Mouse (Mus musculus) adrenal gland, adult 18-20 months (tissue): ENCODE measurements around the gene Smad5. TPM values are rescaled to one million over a fixed set of nuclear protein-coding genes. Genes with fewer than 3 reads are reported as not detected.
A peak's percentile ranks its signal among the peaks of the same experiment; 100 is the strongest.

ENCODE experiments used
- DNase-seq, 2 experiments: peaks; one replicate each; pipeline ENCODE4 v3.0.0; 2021 to 2022; ENCODE audit warnings: low spot score in 2 of 2
- total RNA-seq, 2 experiments: library from RNA; stranded (reverse); gene quantifications; 1 replicate in 1 of 2; 2 replicates in 1 of 2; pipeline ENCODE4 v1.2.3; 2021

Gene Smad5
- total RNA-seq, 2 experiments from 2014 or later, result 40.4 to 51.7 TPM

- no peak for DNase-seq
These were observed 49.8 kb downstream of the Smad5 start for GRCm38 (mm10) chr13:56752474-56753191.

- DNase-seq, result no peak
These were observed 50.6 kb downstream of the Smad5 start, which contains the start of gene Gm45623 for GRCm38 (mm10) chr13:56753192-56753951. Gene Gm45623, minus strand, starts transcription at chr13:56753827.

- DNase-seq, result peak in 1 of 2 experiments; percentile 35
These were observed 53.1 kb downstream of the Smad5 start for GRCm38 (mm10) chr13:56755871-56756270.

GRCm38 (mm10) chr13:56757201-56757600, 54.4 kb downstream of the Smad5 start:
- no peak for DNase-seq

GRCm38 (mm10) chr13:56758492-56758891, 55.7 kb downstream of the Smad5 start:
- peak; percentile 82 to 83 for DNase-seq

GRCm38 (mm10) chr13:56762446-56763229, 59.8 kb downstream of the Smad5 start:
- DNase-seq, result no peak

GRCm38 (mm10) chr13:56765284-56766032, 62.6 kb downstream of the Smad5 start:
- no peak for DNase-seq

- no peak for DNase-seq
These were observed 63.4 kb downstream of the Smad5 start for GRCm38 (mm10) chr13:56766211-56766610.

- no peak for DNase-seq
These were observed 66.6 kb downstream of the Smad5 start for GRCm38 (mm10) chr13:56769431-56769830.

- DNase-seq, result no peak
These were observed 67.3 kb downstream of the Smad5 start for GRCm38 (mm10) chr13:56770136-56770578.

GRCm38 (mm10) chr13:56770786-56771185, 68.0 kb downstream of the Smad5 start:
- no peak for DNase-seq

GRCm38 (mm10) chr13:56772592-56772991, 69.8 kb downstream of the Smad5 start:
- DNase-seq, result no peak

- DNase-seq, result no peak
These were observed 70.6 kb downstream of the Smad5 start for GRCm38 (mm10) chr13:56773262-56773870.

GRCm38 (mm10) chr13:56774304-56774703, 71.5 kb downstream of the Smad5 start:
- DNase-seq, result no peak

GRCm38 (mm10) chr13:56780746-56781469, 78.1 kb downstream of the Smad5 start:
- DNase-seq, result no peak

- DNase-seq, result no peak
These were observed 78.9 kb downstream of the Smad5 start for GRCm38 (mm10) chr13:56781697-56782096.

GRCm38 (mm10) chr13:56782621-56783020, 79.8 kb downstream of the Smad5 start:
- no peak for DNase-seq

- no peak for DNase-seq
These were observed 87.9 kb downstream of the Smad5 start for GRCm38 (mm10) chr13:56790683-56791082.
